Mouse (Mus musculus) stomach, embryonic 16.5 days (tissue): ENCODE measurements around the gene Dcun1d3. TPM values are rescaled to one million over a fixed set of nuclear protein-coding genes. Genes with fewer than 3 reads are reported as not detected.

ENCODE experiments used
- ATAC-seq: fragments of 200-750 bp; cut with Nextera tagmentation; 2 replicates; pipeline ENCODE4 v1.8.0; 2017; ENCODE audit warnings: moderate number of reproducible peaks, moderate TSS enrichment; ENCODE audit not compliant: insufficient read depth, low FRiP score
- H3K27ac ChIP-seq: fragments of 300-500 bp; sonication (generic); 2 replicates; pipeline ENCODE4 v1.5.1; 2014; ENCODE audit warnings: low read length
- H3K27me3 ChIP-seq: fragments of 300-500 bp; sonication (generic); 2 replicates; pipeline ENCODE4 v1.6.1; 2014; ENCODE audit warnings: low read length, control low read depth, mixed read lengths; ENCODE audit not compliant: control insufficient read depth, insufficient read depth
- H3K36me3 ChIP-seq: fragments of 300-500 bp; sonication (generic); 2 replicates; pipeline ENCODE4 v1.6.1; 2014; ENCODE audit warnings: low read length; ENCODE audit not compliant: control insufficient read depth, insufficient read depth
- H3K4me1 ChIP-seq: fragments of 300-500 bp; sonication (generic); 2 replicates; pipeline ENCODE4 v1.6.1; 2014; ENCODE audit warnings: low read length, control low read depth, mixed read lengths; ENCODE audit not compliant: control insufficient read depth, insufficient read depth
- H3K4me2 ChIP-seq: fragments of 300-500 bp; sonication (generic); 2 replicates; pipeline ENCODE4 v1.6.1; 2014; ENCODE audit warnings: low read depth, low read length, mixed read lengths
- H3K4me3 ChIP-seq: fragments of 300-500 bp; sonication (generic); replicated peaks from 2 replicates; pipeline ENCODE4 v1.5.1; 2014; ENCODE audit warnings: mild to moderate bottlenecking, low read length
- H3K9ac ChIP-seq: fragments of 300-500 bp; sonication (generic); 2 replicates; pipeline ENCODE4 v1.6.1; 2014; ENCODE audit warnings: low read length
- H3K9me3 ChIP-seq: fragments of 300-500 bp; sonication (generic); replicated peaks from 2 replicates; pipeline ENCODE4 v1.6.1; 2016; ENCODE audit warnings: low read length, control low read depth; ENCODE audit not compliant: control insufficient read depth
- WGBS: fragments of 180-500 bp; shearing (Covaris S2); extraction: QIAGEN DNeasy Blood & Tissue Kit; methylation state at CpG from one replicate; pipeline ENCODE4 v1.1.7; 2014; 5-methylcytosine and 5-hydroxymethylcytosine counted together
- polyA plus RNA-seq: library from polyadenylated mRNA; unstranded; fragments of >200 nt; fragmentation: Nextera tagmentation; extraction: Ambion mirVana; gene quantifications from 2 replicates; pipeline ENCODE4 v1.2.1, GENCODE M21; 2015

Gene Dcun1d3
- polyA plus RNA-seq, 1 experiment from 2014 or later = 11.3 TPM

DNA sequence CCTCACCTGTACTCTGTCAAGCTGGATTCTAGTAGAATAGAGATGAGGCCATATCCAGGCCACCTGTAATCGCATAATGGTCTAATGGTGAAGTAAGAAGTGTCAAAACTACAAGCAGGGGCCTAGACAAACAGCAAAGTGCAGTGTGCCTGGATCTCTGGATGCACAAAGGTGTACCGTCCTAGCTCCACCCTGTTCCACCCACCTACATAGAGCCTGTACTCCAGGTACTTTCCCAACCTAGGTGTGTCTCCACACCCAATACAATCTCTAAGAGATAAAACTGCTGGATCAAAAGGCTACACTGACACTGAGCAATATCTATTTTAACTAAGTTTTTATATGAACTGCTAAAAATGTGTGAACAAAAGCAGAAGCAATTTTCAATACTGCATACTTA is 35.5 kb downstream of the Dcun1d3 start:
- peaks cover 16% of the 10 kb centered on the region for H3K4me1 ChIP-seq
- 0 out of 2 replicates have a peak, but pooled peaks cover 2% of the 10 kb centered on the region for H3K36me3 ChIP-seq
- H3K9ac ChIP-seq = no peak overlapping the region
- WGBS = 72% methylated on average over 2 of the region's 2 CpGs
- peak; percentile 61; the same call in 1 of the 2 replicates for ATAC-seq
- H3K9me3 ChIP-seq = no peaks in the 10 kb centered on the region
- no peaks in the 10 kb centered on the region for H3K27me3 ChIP-seq
- no peak overlapping the region for H3K4me3 ChIP-seq
- H3K27ac ChIP-seq = peak overlapping the region; percentile 9; the same call in 1 of the 2 replicates
- no peak overlapping the region for H3K4me2 ChIP-seq

GRCm38 (mm10) chr7:119860116-119860515 is 36.0 kb downstream of the Dcun1d3 start:
- 79% methylated on average over 3 of the region's 3 CpGs for WGBS
- Histone ChIP-seq H3K27ac (peak overlapping the region; percentile 9; the same call in 1 of the 2 replicates), H3K9me3 (no peaks in the 10 kb centered on the region), H3K36me3 (0 out of 2 replicates have a peak, but pooled peaks cover 2% of the 10 kb centered on the region), H3K4me1 (peaks cover 16% of the 10 kb centered on the region), H3K4me3 (no peak overlapping the region), H3K9ac (no peak overlapping the region), H3K4me2 (no peak overlapping the region), H3K27me3 (no peaks in the 10 kb centered on the region)
- no peak for ATAC-seq

DNA sequence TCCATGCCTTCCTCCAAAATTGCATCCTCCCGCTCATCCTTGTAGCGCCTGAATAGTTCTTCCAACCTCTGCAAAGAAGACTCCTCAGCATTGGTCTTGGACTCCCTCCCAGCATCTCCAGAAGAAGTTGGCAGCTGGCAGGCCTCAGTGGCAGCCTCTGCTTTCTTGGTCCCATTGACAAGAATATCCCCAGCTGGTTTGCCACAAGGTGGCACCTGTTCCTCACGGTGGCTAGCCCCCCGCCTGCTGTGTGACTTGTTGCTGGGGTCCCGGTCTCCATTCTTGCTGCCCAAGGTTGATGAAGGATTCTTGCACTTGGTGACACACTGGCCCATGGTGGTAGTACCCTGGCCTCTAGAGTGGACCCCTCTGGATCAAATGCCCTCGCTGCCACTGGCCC is 36.6 kb downstream of the Dcun1d3 start:
- no peak for ATAC-seq
- H3K27ac ChIP-seq = no peak overlapping the region
- no peak overlapping the region for H3K4me2 ChIP-seq
- no peak overlapping the region for H3K9ac ChIP-seq
- no peak overlapping the region for H3K4me3 ChIP-seq
- 0 out of 2 replicates have a peak, but pooled peaks cover 2% of the 10 kb centered on the region for H3K36me3 ChIP-seq
- WGBS = 78% methylated on average over 6 of the region's 6 CpGs
- H3K9me3 ChIP-seq = no peaks in the 10 kb centered on the region
- H3K27me3 ChIP-seq = no peaks in the 10 kb centered on the region
- peaks cover 16% of the 10 kb centered on the region for H3K4me1 ChIP-seq

DNA sequence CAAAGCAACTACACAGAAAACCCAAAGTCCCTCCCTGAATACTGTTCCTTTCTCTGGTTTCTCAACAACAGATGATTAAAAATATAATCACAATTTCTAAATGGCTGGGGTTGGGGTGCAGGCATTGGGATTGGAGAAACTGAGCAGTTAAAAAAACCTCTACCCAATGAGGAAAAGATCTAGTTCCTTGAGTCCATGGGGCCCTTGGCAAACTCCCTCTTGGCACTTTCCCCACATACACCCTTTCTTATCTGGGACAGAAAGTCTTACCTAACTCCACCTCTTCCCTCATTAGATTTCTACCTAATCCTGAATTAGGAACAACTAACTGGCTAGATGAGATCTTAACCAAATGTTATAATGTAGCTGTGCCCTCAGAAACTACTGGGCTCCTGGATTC is 41.1 kb downstream of the Dcun1d3 start:
- no peak overlapping the region for H3K27ac ChIP-seq
- ATAC-seq = no peak
- H3K9ac ChIP-seq = no peak overlapping the region
- H3K27me3 ChIP-seq = no peaks in the 10 kb centered on the region
- H3K9me3 ChIP-seq = no peaks in the 10 kb centered on the region
- H3K4me3 ChIP-seq = no peak overlapping the region
- H3K36me3 ChIP-seq = 0 out of 2 replicates have a peak, but pooled peaks cover 7% of the 10 kb centered on the region
- no peaks in the 10 kb centered on the region for H3K4me1 ChIP-seq
- H3K4me2 ChIP-seq = no peak overlapping the region

DNA sequence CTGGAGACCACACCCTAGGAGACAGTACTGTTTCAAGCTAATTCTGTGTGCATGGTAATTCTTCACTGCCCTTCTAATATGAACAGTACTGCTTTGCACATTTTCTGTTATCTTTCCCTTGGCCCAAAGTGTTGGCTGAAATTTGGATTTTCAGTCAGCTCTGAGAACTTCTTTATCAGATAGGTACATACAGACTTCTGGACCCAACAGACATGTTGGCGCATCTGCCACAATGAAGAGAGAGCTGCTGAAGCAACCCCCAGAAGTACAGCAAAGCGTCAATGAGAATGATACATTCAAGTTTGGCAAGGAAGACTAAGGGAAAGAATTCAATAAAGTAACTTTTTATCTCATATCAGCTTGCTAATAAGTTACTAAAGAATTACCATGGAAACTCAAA is 41.7 kb downstream of the Dcun1d3 start:
- no peak overlapping the region for H3K27ac ChIP-seq
- ATAC-seq = no peak
- H3K4me2 ChIP-seq = no peak overlapping the region
- no peaks in the 10 kb centered on the region for H3K4me1 ChIP-seq
- no peak overlapping the region for H3K4me3 ChIP-seq
- H3K9ac ChIP-seq = no peak overlapping the region
- H3K27me3 ChIP-seq = no peaks in the 10 kb centered on the region
- no peaks in the 10 kb centered on the region for H3K9me3 ChIP-seq
- WGBS = 92% methylated on average over 2 of the region's 2 CpGs
- H3K36me3 ChIP-seq = 0 out of 2 replicates have a peak, but pooled peaks cover 7% of the 10 kb centered on the region

DNA sequence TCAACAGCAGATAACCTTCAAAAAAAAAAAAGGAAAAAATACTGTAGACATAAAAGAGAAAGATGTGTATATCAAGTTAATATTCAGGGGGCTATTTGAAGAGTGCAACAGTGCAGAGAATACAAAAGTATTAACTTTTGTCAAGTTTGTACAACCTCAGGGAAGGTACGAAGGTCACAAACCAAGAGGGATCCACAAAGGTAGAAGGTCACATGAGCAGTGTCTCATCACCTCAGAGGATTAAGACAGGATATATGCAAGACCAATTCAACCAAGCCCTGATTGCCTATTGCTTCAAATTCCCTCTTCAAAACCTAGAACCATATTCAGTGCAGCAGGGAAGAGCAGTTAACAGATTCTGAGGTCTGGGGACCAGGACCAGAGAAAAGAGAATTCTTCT is 42.9 kb downstream of the Dcun1d3 start:
- no peak overlapping the region for H3K4me2 ChIP-seq
- no peaks in the 10 kb centered on the region for H3K27me3 ChIP-seq
- no peak for ATAC-seq
- H3K9me3 ChIP-seq = no peaks in the 10 kb centered on the region
- H3K9ac ChIP-seq = no peak overlapping the region
- 0 out of 2 replicates have a peak, but pooled peaks cover 7% of the 10 kb centered on the region for H3K36me3 ChIP-seq
- H3K4me1 ChIP-seq = no peaks in the 10 kb centered on the region
- no peak overlapping the region for H3K4me3 ChIP-seq
- no peak overlapping the region for H3K27ac ChIP-seq
- WGBS = 97% methylated on average over 1 of the region's 1 CpGs

GRCm38 (mm10) chr7:119852494-119852893 is 43.6 kb downstream of the Dcun1d3 start:
- H3K9me3 ChIP-seq = no peaks in the 10 kb centered on the region
- no peak overlapping the region for H3K4me2 ChIP-seq
- no peaks in the 10 kb centered on the region for H3K27me3 ChIP-seq
- H3K4me1 ChIP-seq = no peaks in the 10 kb centered on the region
- H3K27ac ChIP-seq = no peak overlapping the region
- 0 out of 2 replicates have a peak, but pooled peaks cover 7% of the 10 kb centered on the region for H3K36me3 ChIP-seq
- no peak overlapping the region for H3K9ac ChIP-seq
- H3K4me3 ChIP-seq = no peak overlapping the region
- no peak for ATAC-seq

- no peak overlapping the region for H3K27ac ChIP-seq
- H3K27me3 ChIP-seq = no peaks in the 10 kb centered on the region
- no peaks in the 10 kb centered on the region for H3K9me3 ChIP-seq
Observed at GRCm38 (mm10) chr7:119850737-119851136, 45.4 kb downstream of the Dcun1d3 start.

GRCm38 (mm10) chr7:119849096-119849495 is 47.0 kb downstream of the Dcun1d3 start:
- 0% methylated on average over 1 of the region's 1 CpGs for WGBS
- ATAC-seq = peak; percentile 29; the same call in 1 of the 2 replicates
- H3K4me2 ChIP-seq = no peak overlapping the region

More at GRCm38 (mm10) chr7:119850737-119851136, 45.4 kb downstream of the Dcun1d3 start:
- Histone ChIP-seq H3K4me2 (no peak overlapping the region), H3K36me3 (0 out of 2 replicates have a peak, but pooled peaks cover 6% of the 10 kb centered on the region), H3K4me3 (no peak overlapping the region), H3K4me1 (no peaks in the 10 kb centered on the region), H3K9ac (no peak overlapping the region)
- WGBS = 63% methylated on average over 5 of the region's 5 CpGs
- ATAC-seq = no peak; the same call in 1 of the 2 replicates

More at GRCm38 (mm10) chr7:119849096-119849495, 47.0 kb downstream of the Dcun1d3 start:
- no peaks in the 10 kb centered on the region for H3K9me3 ChIP-seq
- H3K36me3 ChIP-seq = 0 out of 2 replicates have a peak, but pooled peaks cover 4% of the 10 kb centered on the region
- H3K27me3 ChIP-seq = no peaks in the 10 kb centered on the region
- H3K4me1 ChIP-seq = no peaks in the 10 kb centered on the region
- H3K27ac ChIP-seq = no peak overlapping the region
- H3K9ac ChIP-seq = no peak overlapping the region
- H3K4me3 ChIP-seq = no peak overlapping the region
